Mouse (Mus musculus) B cell, adult (primary cell): ENCODE data around the gene Ctnna3. TPM values are rescaled to one million over a fixed set of nuclear protein-coding genes. Genes with fewer than 3 reads are reported as not detected.

Experiments
- total RNA-seq: library from RNA; stranded (reverse); gene quantifications from 4 replicates; pipeline ENCODE4 v1.2.4, GENCODE M21; 2023; ENCODE audit not compliant: inconsistent age

Ctnna3 gene
- total RNA-seq: not detected in 4 replicates

DNA sequence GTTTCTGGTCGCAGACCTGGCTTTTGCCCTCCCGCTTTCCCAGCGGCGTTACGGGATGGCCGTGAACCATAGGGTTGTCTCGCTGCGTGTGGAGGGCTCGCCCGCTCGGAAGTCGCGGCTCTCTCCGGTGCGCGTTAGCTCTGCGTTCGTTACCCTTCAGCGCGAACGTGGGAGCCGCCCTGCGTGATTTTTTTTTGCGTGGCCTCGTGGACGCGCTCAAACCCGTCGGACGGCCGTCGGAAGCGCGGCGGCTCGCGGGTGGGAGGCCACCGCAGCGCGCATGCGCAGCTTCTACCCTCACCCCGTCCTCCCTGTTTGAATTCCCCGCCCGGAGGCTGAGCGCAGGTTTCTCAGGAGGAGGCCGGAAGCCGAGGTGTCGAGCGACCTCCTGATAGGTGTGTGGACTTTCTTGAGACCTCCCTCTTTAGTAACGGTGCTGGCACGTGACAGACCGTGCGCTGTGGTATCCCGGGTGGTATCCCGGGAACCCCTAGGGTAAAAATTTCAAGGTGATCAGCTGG lies at the start of gene Ctnna3:
Gene Ctnna3, plus strand, starts transcription at position 314 of the 521 bp plus-strand sequence.

DNA sequence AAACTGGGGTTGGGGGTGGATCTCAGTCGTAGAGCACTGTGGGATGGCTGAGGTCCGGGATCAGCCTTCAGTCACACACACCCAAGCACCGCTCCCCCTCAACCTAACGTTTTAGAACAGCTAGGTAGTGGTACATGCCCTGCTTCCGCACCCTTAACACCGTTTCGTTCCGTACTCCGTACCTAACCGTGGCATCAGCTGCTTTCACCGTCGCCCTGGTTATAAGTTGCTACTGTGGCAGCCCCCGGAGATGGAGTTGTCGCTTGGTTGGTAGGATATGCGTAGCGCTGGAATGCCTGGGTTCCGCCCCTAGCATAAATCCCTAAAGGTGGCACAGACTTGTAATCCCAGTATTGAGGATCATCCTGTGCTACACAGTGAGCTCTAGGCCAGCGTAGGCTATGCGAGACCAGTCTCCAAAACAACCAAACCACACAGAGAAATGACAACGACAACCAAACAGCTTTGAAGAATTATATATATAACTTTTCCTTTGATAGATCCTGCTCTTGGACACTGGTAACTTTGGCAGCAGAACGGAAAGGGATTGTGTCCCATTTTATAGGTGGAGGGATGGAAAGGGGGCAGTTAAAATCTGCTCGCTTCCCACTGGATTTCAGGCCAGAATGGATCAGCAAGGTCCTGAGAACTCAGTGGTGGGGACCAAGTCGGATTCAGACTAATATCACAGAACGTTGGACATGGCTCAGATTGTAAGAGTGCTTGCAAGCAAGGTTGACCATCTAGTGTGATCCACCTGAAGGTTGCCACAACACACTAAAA lies 48.2 kb upstream of the Ctnna3 start, which contains the start of gene Sirt1:
Gene Sirt1, minus strand, starts transcription at position 207 of the 783 bp plus-strand sequence.

DNA sequence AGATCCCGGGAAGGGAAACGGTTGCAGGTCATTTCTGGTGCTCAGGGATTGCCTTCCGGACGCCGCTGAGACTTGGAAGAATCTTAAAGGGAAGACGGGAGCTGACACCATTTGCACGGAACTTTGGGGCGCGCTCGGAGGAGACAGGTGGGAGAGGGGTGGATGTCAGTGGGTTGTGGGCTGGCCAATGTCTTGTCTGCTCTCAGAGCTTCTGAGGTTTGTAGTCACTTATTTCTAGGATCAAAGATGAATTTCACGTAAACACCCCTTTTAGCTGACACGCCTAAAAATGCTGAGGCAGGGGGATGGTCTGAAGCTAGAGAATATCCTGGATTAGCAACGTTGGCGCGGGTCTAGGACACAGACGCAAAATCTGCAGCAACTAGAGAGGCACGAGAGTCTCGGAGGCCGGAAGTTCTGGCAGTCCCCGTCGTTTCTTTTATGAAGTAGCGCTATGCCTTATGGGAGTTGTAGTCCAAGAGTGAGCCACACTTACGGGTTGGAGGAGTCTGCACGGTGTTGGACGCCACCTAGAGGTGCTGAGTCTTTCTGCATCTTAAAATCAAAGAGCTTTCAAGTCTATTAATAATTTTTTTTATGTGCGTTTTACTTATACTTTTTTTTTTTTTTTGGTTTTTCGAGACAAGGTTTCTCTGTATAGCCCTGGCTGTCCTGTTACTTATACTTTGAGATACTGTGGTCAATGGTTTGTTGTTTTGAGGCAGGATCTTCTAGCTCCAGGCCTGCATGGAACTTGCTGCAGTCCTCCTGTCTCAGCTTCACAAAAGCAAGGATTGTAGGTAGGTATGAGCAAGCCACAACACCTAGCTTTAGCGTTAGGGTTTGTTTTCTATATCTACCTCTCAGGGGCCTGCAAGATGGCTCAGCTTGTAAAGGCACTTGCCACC lies 47.3 kb upstream of the Ctnna3 start, which contains the start of gene Dnajc12:
Gene Dnajc12, plus strand, starts transcription at position 72 of the 908 bp plus-strand sequence.

DNA sequence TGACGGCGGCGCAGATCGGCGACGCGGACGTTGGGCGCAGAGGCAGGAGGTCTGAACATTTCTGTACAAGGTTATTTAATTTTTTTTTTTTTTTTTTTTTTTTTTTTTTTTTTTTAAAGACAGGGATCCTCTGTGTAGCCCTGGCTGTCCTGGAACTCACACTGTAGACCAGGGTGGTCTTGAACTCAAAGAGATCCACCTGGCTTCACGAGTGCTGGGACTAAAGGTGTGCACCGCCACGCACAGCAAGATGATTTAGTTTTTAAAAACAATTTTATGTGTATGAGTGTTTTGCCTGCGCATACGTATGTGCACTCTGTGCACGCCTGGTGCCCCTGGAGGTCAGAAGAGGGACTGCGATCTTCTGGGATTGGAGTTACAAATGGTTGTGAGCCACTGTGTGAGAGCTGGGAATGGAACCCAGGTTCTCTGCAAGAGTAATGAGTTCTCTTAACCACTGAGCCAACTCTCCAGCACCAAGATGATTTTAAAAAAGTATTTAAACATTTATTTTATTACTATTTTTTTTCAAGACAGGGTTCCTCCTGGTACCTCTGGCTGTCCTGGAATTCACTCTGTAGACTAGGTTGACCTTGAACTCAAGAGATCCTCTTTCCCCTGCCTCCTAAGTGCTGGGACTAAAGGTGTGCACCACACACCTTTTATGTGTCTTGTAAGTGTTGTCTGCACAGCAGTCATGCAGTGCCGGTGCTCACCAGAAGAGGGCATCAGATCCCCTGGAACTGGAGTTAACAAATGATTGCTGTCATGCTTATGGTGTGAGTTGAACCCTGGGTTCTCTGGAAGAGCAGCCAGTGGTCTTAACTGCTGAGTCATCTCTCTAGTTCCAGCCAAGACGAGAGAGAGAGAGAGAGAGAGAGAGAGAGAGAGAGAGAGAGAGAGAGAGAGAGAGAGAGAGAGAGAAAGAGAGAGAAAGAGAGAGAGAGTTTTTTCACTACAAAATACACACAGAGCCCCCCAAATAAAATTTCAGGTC lies 7.9 kb upstream of the Ctnna3 start, which contains the start of gene Gm7075:
Gene Gm7075, minus strand, starts transcription at position 51 of the 997 bp plus-strand sequence.

DNA sequence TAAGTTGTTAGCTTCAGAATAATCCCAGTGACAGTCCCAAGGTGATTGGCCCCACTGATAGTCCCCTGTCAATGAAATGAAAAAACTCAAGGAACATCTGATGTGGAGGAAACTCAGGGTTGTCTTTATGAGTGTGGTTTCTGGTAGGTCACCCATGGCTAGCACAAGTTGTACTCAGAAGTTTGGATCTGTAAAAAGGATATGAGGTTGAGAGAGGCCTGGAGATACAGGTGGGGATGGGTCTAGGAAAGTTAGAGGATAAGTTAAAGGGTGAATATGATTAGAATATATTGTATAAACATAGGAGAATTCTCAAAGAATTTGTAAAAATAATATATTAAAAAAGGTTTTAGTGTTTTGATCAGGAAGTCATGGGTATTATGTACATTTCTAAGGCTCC lies 497.4 kb downstream of the Ctnna3 start, which contains the start of gene Gm10118:
Gene Gm10118, minus strand, starts transcription at position 101 of the 400 bp plus-strand sequence.

DNA sequence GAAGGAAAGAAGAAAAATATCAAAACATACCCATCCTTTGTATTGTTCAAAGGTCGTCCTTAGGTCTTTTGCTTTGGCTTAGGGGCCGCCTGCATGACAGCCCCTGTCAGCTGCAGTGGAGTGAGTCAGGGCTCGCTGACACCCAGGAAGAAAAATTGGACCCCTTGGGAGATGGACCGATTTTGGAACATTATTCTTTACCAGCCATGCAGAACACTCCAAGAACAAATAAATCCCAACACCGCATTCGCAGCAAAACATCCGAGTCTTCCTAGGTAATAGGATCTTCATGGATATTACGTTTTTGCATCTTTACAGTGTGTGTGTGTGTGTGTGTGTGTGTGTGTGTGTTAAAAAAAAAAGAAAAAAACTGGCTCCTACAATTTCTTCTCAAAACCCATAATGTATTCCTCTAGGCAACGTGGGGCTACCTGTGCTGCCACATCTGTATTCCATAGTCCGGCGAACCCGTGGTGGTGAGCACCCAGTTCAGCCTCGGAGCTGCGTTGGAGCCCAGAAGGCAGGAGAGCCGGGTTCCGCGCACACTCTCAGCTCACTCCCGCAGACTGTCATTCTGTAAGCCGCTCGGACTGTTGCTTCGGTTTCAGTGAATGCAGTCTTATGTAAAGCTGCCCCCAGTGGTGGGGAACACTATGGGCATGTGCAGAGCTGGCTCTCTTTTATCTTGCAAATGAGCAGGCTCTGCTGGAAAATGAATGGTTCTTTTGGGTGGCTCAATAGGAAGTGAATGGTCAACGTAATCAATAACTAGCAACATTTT lies 660.0 kb downstream of the Ctnna3 start, which contains the start of gene Lrrtm3:
Gene Lrrtm3, minus strand, starts transcription at position 598 of the 781 bp plus-strand sequence.

Other genes starting within 250 kb of the Ctnna3 start
- gene Mypn, start 226.1 kb upstream of the Ctnna3 start, total RNA-seq: not detected in 4 replicates
- gene Herc4, start 186.3 kb upstream of the Ctnna3 start, total RNA-seq: 246 to 271 TPM (median 257 TPM) in 4 replicates
- 57.9 to 67.9 TPM (median 60.5 TPM) in 4 replicates for gene Sirt1, start 48.4 kb upstream of the Ctnna3 start, total RNA-seq
- gene Dnajc12, start 47.7 kb upstream of the Ctnna3 start, total RNA-seq: 1.9 to 5.7 TPM (median 3.3 TPM) in 4 replicates
- not detected in 4 replicates for gene Gm7075, start 8.3 kb upstream of the Ctnna3 start, total RNA-seq